Comparison of ENCODE assay signal across 9 mouse cellular contexts in genomic region chr1:190682021-190682926, GRCm38 (mm10).
DNase-seq lines count a peak whose midpoint lies in the region; ATAC-seq and TF ChIP-seq lines count a peak whose summit lies in the region.
"Had no signal": no experiment of that assay in that cellular context is flagged by ENCODE, and none has a peak within 500 bp of the region (broad histone marks: within the 10 kb centered on the region; RNA-seq: fewer than 3 reads in every experiment).

No protein-coding gene starts in this region.

- H3K9me3 ChIP-seq in G1E (replicated peaks) = peaks cover 85% of the 10 kb centered on the region
- no peaks in the 10 kb centered on the region for H3K9me3 ChIP-seq in midbrain, embryonic 13.5 days

- no peaks in the 10 kb centered on the region for H3K27me3 ChIP-seq in G1E (ENCODE audit: insufficient read depth, low read length)
- 0 out of 2 replicates have a peak, but pooled peaks cover 3% of the 10 kb centered on the region for H3K27me3 ChIP-seq in midbrain, embryonic 13.5 days
- H3K27me3 ChIP-seq: megakaryocyte, embryonic 14.5 days had no signal

- TF ChIP-seq CTCF in G1E (IDR thresholded peaks at IDR 0.05; ENCODE audit: low read depth, low read length) = no peak

- H3K27ac ChIP-seq in midbrain, embryonic 13.5 days = peak overlapping the region; percentile 82

- peak overlapping the region; percentile 45; the same call in 1 of the 2 replicates for H3K4me3 ChIP-seq in G1E (ENCODE audit: low read depth, low read length)
- peak overlapping the region; percentile 10; the same call in 1 of the 2 replicates for H3K4me3 ChIP-seq in midbrain, embryonic 13.5 days (replicated peaks)
- H3K4me3 ChIP-seq: megakaryocyte, embryonic 14.5 days had no signal

- peak overlapping the region; percentile 48 for H3K4me2 ChIP-seq in midbrain, embryonic 13.5 days (replicated peaks)

- no peaks in the 10 kb centered on the region for H3K4me1 ChIP-seq in G1E (ENCODE audit: insufficient read depth, low read depth, low read length)
- H3K4me1 ChIP-seq in midbrain, embryonic 13.5 days (replicated peaks) = peaks cover 30% of the 10 kb centered on the region

- DNase-seq in G1E (ENCODE audit: low spot score) = no peak
- DNase-seq in cerebellum, adult 11 months = peak; percentile 24
- peak; percentile 52 to 69 for DNase-seq in frontal cortex, adult 2 months (ENCODE audit: extremely low spot score in 1 of 2, low spot score in 1 of 2)
- DNase-seq in layer of hippocampus, postnatal 14 days (ENCODE audit: low spot score in 2 of 2) = peak; percentile 65 to 92
- no peak for DNase-seq in yolk sac, embryonic 10.5 days (ENCODE audit: low spot score)
- no peak for DNase-seq in thymus, postnatal 25 days
- DNase-seq in T-cell, adult 2 months (ENCODE audit: low spot score) = no peak

- no peaks in the 10 kb centered on the region for H3K36me3 ChIP-seq in G1E (replicated peaks)
- no peaks in the 10 kb centered on the region for H3K36me3 ChIP-seq in midbrain, embryonic 13.5 days

- H3K9ac ChIP-seq in midbrain, embryonic 13.5 days (replicated peaks) = peak overlapping the region; percentile 49; the same call in 1 of the 2 replicates

- 17% methylated on average over 25 of the region's 25 CpGs for whole genome bisulfite sequencing in midbrain, embryonic 13.5 days

- ATAC-seq in G1E (ENCODE audit: extremely low read depth, insufficient number of reproducible peaks, low FRiP score, poor library complexity, severe bottlenecking) = no peak
- peak; percentile 89 for ATAC-seq in midbrain, embryonic 13.5 days

Comparison
In these comparisons a context has a peak if more than half of its experiments do, and no peak if none do; other contexts are left out.
1. DNase-seq: peak in cerebellum, adult 11 months (single experiment), frontal cortex, adult 2 months (2 of 2) and layer of hippocampus, postnatal 14 days (2 of 2); none in G1E (single experiment), yolk sac, embryonic 10.5 days (single experiment), thymus, postnatal 25 days (single experiment) and T-cell, adult 2 months (single experiment).